Mouse (Mus musculus): ENCODE measurements around the gene Dll4. TPM values are rescaled to one million over a fixed set of nuclear protein-coding genes. Genes with fewer than 3 reads are reported as not detected.
A peak's percentile ranks its signal among the peaks of the same experiment; 100 is the strongest.

Gene Dll4
- total and polyA plus RNA-seq, 2 experiments: 3.0 to 4.1 TPM

- no peaks in the 10 kb centered on the region for H3K4me1 ChIP-seq (ENCODE audit: control insufficient read depth, insufficient read depth, low read length)
- peak overlapping the region; percentile 77 for H3K27ac ChIP-seq (replicated peaks; ENCODE audit: insufficient read depth, low read depth, low read length)
- H3K9ac ChIP-seq (ENCODE audit: low read depth, low read length): peak overlapping the region; percentile 29
- H3K27me3 ChIP-seq (ENCODE audit: control insufficient read depth, insufficient read depth, low read length): no peaks in the 10 kb centered on the region
- TF ChIP-seq CTCF (IDR thresholded peaks at IDR 0.05; ENCODE audit: low read depth, low read length) (peak; percentile 87), POLR2A (IDR thresholded peaks at IDR 0.05; ENCODE audit: extremely low read depth, insufficient read depth, low read length) (no peak)
- DNase-seq (ENCODE audit: extremely low read depth, low read depth, low spot score): peak; percentile 53
- WGBS: 19% methylated on average over 15 of the region's 15 CpGs
- H3K79me2 ChIP-seq (ENCODE audit: control insufficient read depth, insufficient read depth, low read length): no peaks in the 10 kb centered on the region
- no peaks in the 10 kb centered on the region for H3K36me3 ChIP-seq (ENCODE audit: control insufficient read depth, insufficient read depth, low read length)
- peak overlapping the region; percentile 36 for H3K4me3 ChIP-seq (ENCODE audit: insufficient read depth, low read depth, low read length)
Observed at GRCm38 (mm10) chr2:119299981-119300818, 25.4 kb upstream of the Dll4 start.

GRCm38 (mm10) chr2:119300819-119301493 is 24.6 kb upstream of the Dll4 start:
- Histone ChIP-seq H3K4me3 (ENCODE audit: insufficient read depth, low read depth, low read length) (no peak overlapping the region), H3K9ac (ENCODE audit: low read depth, low read length) (no peak overlapping the region; the same call in 1 of the 2 replicates), H3K79me2 (ENCODE audit: control insufficient read depth, insufficient read depth, low read length) (no peaks in the 10 kb centered on the region), H3K4me1 (ENCODE audit: control insufficient read depth, insufficient read depth, low read length) (no peaks in the 10 kb centered on the region; the same call in 1 of the 2 replicates), H3K27ac (replicated peaks; ENCODE audit: insufficient read depth, low read depth, low read length) (peak overlapping the region; percentile 77), H3K27me3 (ENCODE audit: control insufficient read depth, insufficient read depth, low read length) (no peaks in the 10 kb centered on the region), H3K36me3 (ENCODE audit: control insufficient read depth, insufficient read depth, low read length) (no peaks in the 10 kb centered on the region)
- TF ChIP-seq POLR2A (IDR thresholded peaks at IDR 0.05; ENCODE audit: extremely low read depth, insufficient read depth, low read length): no peak
- TF ChIP-seq CTCF (IDR thresholded peaks at IDR 0.05; ENCODE audit: low read depth, low read length): no peak
- WGBS: 61% methylated on average over 6 of the region's 7 CpGs
- DNase-seq (ENCODE audit: extremely low read depth, low read depth, low spot score): no peak

GRCm38 (mm10) chr2:119302876-119303275 is 22.7 kb upstream of the Dll4 start:
- H3K36me3 ChIP-seq (ENCODE audit: control insufficient read depth, insufficient read depth, low read length): no peaks in the 10 kb centered on the region
- H3K79me2 ChIP-seq (ENCODE audit: control insufficient read depth, insufficient read depth, low read length): no peaks in the 10 kb centered on the region
- DNase-seq (ENCODE audit: extremely low read depth, low read depth, low spot score): no peak
- H3K27me3 ChIP-seq (ENCODE audit: control insufficient read depth, insufficient read depth, low read length): no peaks in the 10 kb centered on the region
- no peaks in the 10 kb centered on the region; the same call in 1 of the 2 replicates for H3K4me1 ChIP-seq (ENCODE audit: control insufficient read depth, insufficient read depth, low read length)
- TF ChIP-seq CTCF (IDR thresholded peaks at IDR 0.05; ENCODE audit: low read depth, low read length): no peak
- TF ChIP-seq POLR2A (IDR thresholded peaks at IDR 0.05; ENCODE audit: extremely low read depth, insufficient read depth, low read length): no peak
- H3K4me3 ChIP-seq (ENCODE audit: insufficient read depth, low read depth, low read length): no peak overlapping the region
- H3K27ac ChIP-seq (replicated peaks; ENCODE audit: insufficient read depth, low read depth, low read length): no peak overlapping the region
- no peak overlapping the region for H3K9ac ChIP-seq (ENCODE audit: low read depth, low read length)
- 41% methylated on average over 6 of the region's 6 CpGs for WGBS

GRCm38 (mm10) chr2:119304391-119304790 is 21.2 kb upstream of the Dll4 start:
- WGBS: 75% methylated on average over 3 of the region's 3 CpGs
- no peak overlapping the region for H3K4me3 ChIP-seq (ENCODE audit: insufficient read depth, low read depth, low read length)
- H3K79me2 ChIP-seq (ENCODE audit: control insufficient read depth, insufficient read depth, low read length): no peaks in the 10 kb centered on the region
- no peak for TF ChIP-seq POLR2A (IDR thresholded peaks at IDR 0.05; ENCODE audit: extremely low read depth, insufficient read depth, low read length)
- no peak for TF ChIP-seq CTCF (IDR thresholded peaks at IDR 0.05; ENCODE audit: low read depth, low read length)
- no peak overlapping the region for H3K27ac ChIP-seq (replicated peaks; ENCODE audit: insufficient read depth, low read depth, low read length)
- DNase-seq (ENCODE audit: extremely low read depth, low read depth, low spot score): no peak
- H3K27me3 ChIP-seq (ENCODE audit: control insufficient read depth, insufficient read depth, low read length): no peaks in the 10 kb centered on the region
- H3K36me3 ChIP-seq (ENCODE audit: control insufficient read depth, insufficient read depth, low read length): no peaks in the 10 kb centered on the region
- no peak overlapping the region for H3K9ac ChIP-seq (ENCODE audit: low read depth, low read length)
- H3K4me1 ChIP-seq (ENCODE audit: control insufficient read depth, insufficient read depth, low read length): no peaks in the 10 kb centered on the region; the same call in 1 of the 2 replicates

GRCm38 (mm10) chr2:119304798-119305208 is 20.8 kb upstream of the Dll4 start:
- Histone ChIP-seq H3K27me3 (ENCODE audit: control insufficient read depth, insufficient read depth, low read length) (no peaks in the 10 kb centered on the region), H3K9ac (ENCODE audit: low read depth, low read length) (no peak overlapping the region), H3K79me2 (ENCODE audit: control insufficient read depth, insufficient read depth, low read length) (no peaks in the 10 kb centered on the region), H3K36me3 (ENCODE audit: control insufficient read depth, insufficient read depth, low read length) (no peaks in the 10 kb centered on the region), H3K4me3 (ENCODE audit: insufficient read depth, low read depth, low read length) (no peak overlapping the region), H3K4me1 (ENCODE audit: control insufficient read depth, insufficient read depth, low read length) (no peaks in the 10 kb centered on the region; the same call in 1 of the 2 replicates), H3K27ac (replicated peaks; ENCODE audit: insufficient read depth, low read depth, low read length) (peak overlapping the region; percentile 17; the same call in 1 of the 2 replicates)
- no peak for TF ChIP-seq POLR2A (IDR thresholded peaks at IDR 0.05; ENCODE audit: extremely low read depth, insufficient read depth, low read length)
- no peak for TF ChIP-seq CTCF (IDR thresholded peaks at IDR 0.05; ENCODE audit: low read depth, low read length)
- DNase-seq (ENCODE audit: extremely low read depth, low read depth, low spot score): peak; percentile 37
- 76% methylated on average over 3 of the region's 3 CpGs for WGBS

Data from liver, adult 2 months (tissue).